Comparison of ENCODE assay signal across 14 mouse cellular contexts in the genomic region with DNA sequence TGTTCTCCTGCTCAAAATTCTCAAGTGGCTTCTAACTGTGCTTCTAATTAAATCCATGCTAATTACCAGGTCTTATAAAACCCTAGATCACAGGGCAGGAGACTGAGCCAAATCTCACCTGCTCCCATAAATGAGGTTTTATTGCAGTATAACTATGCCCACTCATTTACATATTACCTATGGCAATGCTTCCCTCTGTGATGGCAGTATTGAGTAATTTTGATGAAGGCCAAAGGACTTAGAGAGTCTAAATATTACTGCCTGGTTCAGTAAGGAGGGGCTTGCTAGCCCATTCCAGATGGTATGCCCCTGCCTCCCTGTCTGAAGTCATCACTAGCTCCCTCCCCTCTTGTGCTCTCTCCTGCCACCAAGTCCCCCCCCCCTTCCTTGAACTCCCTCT. TPM values are rescaled to one million over a fixed set of nuclear protein-coding genes. Genes with fewer than 3 reads are reported as not detected.
"Had no signal": no experiment of that assay in that cellular context is flagged by ENCODE, and none has a peak within 500 bp of the region (broad histone marks: within the 10 kb centered on the region; RNA-seq: fewer than 3 reads in every experiment).

No protein-coding gene starts in this region.

- H3K27me3 ChIP-seq: kidney, embryonic 15.5 days; midbrain, embryonic 12.5 days had no signal

- H3K27ac ChIP-seq: kidney, embryonic 15.5 days; left cerebral cortex, adult 2 months; liver, embryonic 14.5 days; midbrain, embryonic 12.5 days; stomach, postnatal 0 days had no signal

- H3K9ac ChIP-seq: kidney, embryonic 15.5 days; liver, embryonic 14.5 days; midbrain, embryonic 12.5 days had no signal

- H3K36me3 ChIP-seq: kidney, embryonic 15.5 days; midbrain, embryonic 12.5 days had no signal

- H3K4me2 ChIP-seq: kidney, embryonic 15.5 days; midbrain, embryonic 12.5 days had no signal

- DNase-seq: kidney, adult 2 months; kidney, postnatal 14 days; lung, adult 18-20 months; lung, postnatal 36 days; thymus, postnatal 4 days had no signal

- H3K9me3 ChIP-seq: kidney, embryonic 15.5 days; midbrain, embryonic 12.5 days had no signal

- H3K4me3 ChIP-seq: kidney, embryonic 15.5 days; left cerebral cortex, adult 2 months; midbrain, embryonic 12.5 days had no signal

- H3K4me1 ChIP-seq: kidney, embryonic 15.5 days had no signal

RNA-seq across cellular contexts. Expression of gene Cyp24a1, which starts 38.9 kb away (rescaled TPM):
- polyA plus RNA-seq: large intestine, adult 2 months; limb, embryonic 11.5 days; liver, adult 2 months; liver, embryonic 14.5 days; lung, embryonic 16.5 days; stomach, postnatal 0 days had no signal
